Mouse (Mus musculus) embryo, embryonic 10.5 days (tissue): Measurements from ENCODE around the gene Scd3.
"Not testable (repeated sequence)": the region's sequence is repeated elsewhere in the genome, so short reads cannot be mapped to it uniquely, and the experiment has no call there.

Experiments used
- DNase-seq: peaks from one replicate; pipeline ENCODE4 v3.0.0-alpha.2; 2015; ENCODE audit warnings: low spot score

Scd3 gene

GRCm38 (mm10) chr19:44237471-44238006 lies 34.5 kb downstream of the Scd3 start:
- DNase-seq: peak; percentile 59

GRCm38 (mm10) chr19:44238906-44239305 lies 35.8 kb downstream of the Scd3 start:
- DNase-seq: no peak

- peak; percentile 91 for DNase-seq
Observed at GRCm38 (mm10) chr19:44245761-44246171, 42.7 kb downstream of the Scd3 start.

- DNase-seq: peak; percentile 13
Observed at GRCm38 (mm10) chr19:44246341-44246911, 43.4 kb downstream of the Scd3 start.

- DNase-seq: peak; percentile 67
Observed at GRCm38 (mm10) chr19:44247281-44248080, 44.4 kb downstream of the Scd3 start.

GRCm38 (mm10) chr19:44248081-44248853 lies 45.2 kb downstream of the Scd3 start:
- peak; percentile 100 for DNase-seq

- DNase-seq: peak; percentile 4
Observed at GRCm38 (mm10) chr19:44248854-44249351, 45.8 kb downstream of the Scd3 start.

GRCm38 (mm10) chr19:44251138-44251537 lies 48.1 kb downstream of the Scd3 start:
- DNase-seq: not testable (repeated sequence)

GRCm38 (mm10) chr19:44251936-44252558 lies 49.0 kb downstream of the Scd3 start:
- no peak for DNase-seq

GRCm38 (mm10) chr19:44254106-44254505 lies 51.0 kb downstream of the Scd3 start:
- not testable (repeated sequence) for DNase-seq

GRCm38 (mm10) chr19:44257377-44257966 lies 54.4 kb downstream of the Scd3 start:
- DNase-seq: no peak

- no peak for DNase-seq
Observed at GRCm38 (mm10) chr19:44259484-44259883, 56.4 kb downstream of the Scd3 start.

- DNase-seq: no peak
Observed at GRCm38 (mm10) chr19:44260487-44260886, 57.4 kb downstream of the Scd3 start.

GRCm38 (mm10) chr19:44261774-44262173 lies 58.7 kb downstream of the Scd3 start:
- DNase-seq: no peak

- DNase-seq: no peak
Observed at GRCm38 (mm10) chr19:44263581-44263980, 60.5 kb downstream of the Scd3 start.

GRCm38 (mm10) chr19:44264226-44264625 lies 61.2 kb downstream of the Scd3 start:
- DNase-seq: no peak

GRCm38 (mm10) chr19:44265300-44265699 lies 62.2 kb downstream of the Scd3 start:
- no peak for DNase-seq

GRCm38 (mm10) chr19:44265911-44266337 lies 62.9 kb downstream of the Scd3 start:
- DNase-seq: peak; percentile 70

GRCm38 (mm10) chr19:44266458-44266823 lies 63.4 kb downstream of the Scd3 start:
- DNase-seq: no peak

- DNase-seq: peak; percentile 96
Observed at GRCm38 (mm10) chr19:44266824-44267498, 63.9 kb downstream of the Scd3 start.

GRCm38 (mm10) chr19:44267499-44268002 lies 64.5 kb downstream of the Scd3 start:
- no peak for DNase-seq
